17 mouse cellular contexts compared by ENCODE assay signal in the genomic region with DNA sequence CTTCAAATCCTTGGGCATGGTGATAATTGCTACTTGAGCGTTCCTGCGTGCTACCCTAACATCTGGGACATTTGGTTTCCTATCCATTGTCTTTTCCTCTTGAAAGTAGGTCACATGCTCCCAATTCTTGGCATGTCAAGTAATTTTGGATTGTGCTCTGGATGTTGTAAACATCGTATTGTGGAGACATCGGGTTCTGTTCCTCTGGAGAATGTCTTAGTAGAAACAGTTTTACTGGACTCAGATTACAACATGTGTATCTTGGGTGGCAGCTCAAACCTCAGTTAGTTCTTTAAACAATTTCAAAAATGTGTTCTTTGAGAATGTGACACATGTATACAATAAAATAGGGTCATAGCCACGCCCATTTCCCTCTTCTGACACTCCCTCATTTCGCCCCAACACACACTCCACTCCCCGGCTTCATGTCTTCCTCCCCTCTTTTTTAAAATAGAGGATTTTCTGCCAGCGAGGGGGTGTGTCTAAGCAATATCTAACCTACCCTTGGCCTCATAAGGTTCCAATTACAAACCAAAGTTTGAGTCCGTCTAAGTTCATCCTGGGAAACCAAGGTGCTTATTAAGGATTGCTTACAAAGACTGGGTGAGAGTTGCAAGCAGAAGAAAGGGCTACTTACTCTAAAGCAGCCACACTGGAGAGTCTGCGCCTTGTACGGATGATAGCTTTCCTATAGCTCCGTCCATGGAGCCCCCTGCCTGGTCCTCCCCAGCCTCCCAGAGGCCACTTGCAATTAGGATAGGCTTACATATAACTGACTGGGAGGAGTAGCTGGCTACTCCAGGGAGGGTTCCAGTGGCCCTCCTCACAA. TPM values are rescaled to one million over a fixed set of nuclear protein-coding genes. Genes with fewer than 3 reads are reported as not detected.
DNase-seq lines count a peak whose midpoint lies in the region; ATAC-seq and TF ChIP-seq lines count a peak whose summit lies in the region.
"Had no signal": no experiment of that assay in that cellular context is flagged by ENCODE, and none has a peak within 500 bp of the region (broad histone marks: within the 10 kb centered on the region; RNA-seq: fewer than 3 reads in every experiment).

No protein-coding gene starts in this region.

- H3K4me1 ChIP-seq in intestine, embryonic 15.5 days (replicated peaks), result no peaks in the 10 kb centered on the region
- no peaks in the 10 kb centered on the region for H3K4me1 ChIP-seq in intestine, postnatal 0 days (replicated peaks; ENCODE audit: control insufficient read depth, insufficient read depth, low read length)
- peaks cover 18% of the 10 kb centered on the region for H3K4me1 ChIP-seq in embryonic facial prominence, embryonic 10.5 days
- H3K4me1 ChIP-seq in forebrain, embryonic 13.5 days, result peaks cover 22% of the 10 kb centered on the region
- peaks cover 5% of the 10 kb centered on the region; the same call in 1 of the 2 replicates for H3K4me1 ChIP-seq in limb, embryonic 15.5 days

- H3K27me3 ChIP-seq in intestine, embryonic 15.5 days (replicated peaks), result no peaks in the 10 kb centered on the region
- H3K27me3 ChIP-seq in intestine, postnatal 0 days (replicated peaks; ENCODE audit: control insufficient read depth, insufficient read depth, low read length), result no peaks in the 10 kb centered on the region
- H3K27me3 ChIP-seq in embryonic facial prominence, embryonic 10.5 days (replicated peaks; ENCODE audit: low read depth, poor library complexity, severe bottlenecking), result no peaks in the 10 kb centered on the region
- no peaks in the 10 kb centered on the region for H3K27me3 ChIP-seq in forebrain, embryonic 13.5 days
- no peaks in the 10 kb centered on the region for H3K27me3 ChIP-seq in limb, embryonic 15.5 days

- ATAC-seq in intestine, embryonic 15.5 days, result peak; percentile 56
- no peak for ATAC-seq in intestine, postnatal 0 days
- ATAC-seq in forebrain, embryonic 13.5 days, result no peak
- ATAC-seq in limb, embryonic 15.5 days (ENCODE audit: insufficient number of reproducible peaks, low FRiP score, low TSS enrichment, low read depth), result peak; percentile 35; the same call in 1 of the 2 replicates
- ATAC-seq: Patski had no signal

- H3K9ac ChIP-seq in intestine, embryonic 15.5 days, result no peak overlapping the region
- no peak overlapping the region for H3K9ac ChIP-seq in intestine, postnatal 0 days (ENCODE audit: low read depth, low read length)
- H3K9ac ChIP-seq in forebrain, embryonic 13.5 days, result no peak overlapping the region
- H3K9ac ChIP-seq in limb, embryonic 15.5 days, result no peak overlapping the region

- 45% methylated on average over 12 of the region's 12 CpGs for WGBS in intestine, embryonic 15.5 days
- 54% methylated on average over 12 of the region's 12 CpGs for WGBS in intestine, postnatal 0 days
- 62% methylated on average over 12 of the region's 12 CpGs for WGBS in embryonic facial prominence, embryonic 10.5 days
- 57% methylated on average over 12 of the region's 12 CpGs for WGBS in forebrain, embryonic 13.5 days
- 32% methylated on average over 12 of the region's 12 CpGs for WGBS in limb, embryonic 15.5 days

- no peak overlapping the region for H3K4me2 ChIP-seq in intestine, embryonic 15.5 days (replicated peaks)
- no peak overlapping the region for H3K4me2 ChIP-seq in intestine, postnatal 0 days (replicated peaks; ENCODE audit: low read depth)
- no peak overlapping the region for H3K4me2 ChIP-seq in forebrain, embryonic 13.5 days
- H3K4me2 ChIP-seq in limb, embryonic 15.5 days, result no peak overlapping the region
- H3K4me2 ChIP-seq: heart, embryonic 11.5 days; midbrain, embryonic 11.5 days had no signal

- DNase-seq in embryonic facial prominence, embryonic 10.5 days (ENCODE audit: low spot score), result peak; percentile 37
- DNase-seq in cerebellum, adult 11-12 months, result no peak
- no peak for DNase-seq in cerebellum, adult 9-11 months
- DNase-seq in testis, postnatal 10 days (ENCODE audit: low spot score), result no peak
- DNase-seq: cerebellum, adult 11 months; gastrocnemius, postnatal 25 days; heart, postnatal 36 days; kidney, adult 8-10 months; liver; right cerebral cortex, adult 18-20 months had no signal

- H3K9me3 ChIP-seq in intestine, embryonic 15.5 days, result no peaks in the 10 kb centered on the region
- H3K9me3 ChIP-seq in intestine, postnatal 0 days (ENCODE audit: control insufficient read depth), result no peaks in the 10 kb centered on the region
- H3K9me3 ChIP-seq in embryonic facial prominence, embryonic 10.5 days, result no peaks in the 10 kb centered on the region
- H3K9me3 ChIP-seq in forebrain, embryonic 13.5 days (replicated peaks), result no peaks in the 10 kb centered on the region
- no peaks in the 10 kb centered on the region for H3K9me3 ChIP-seq in limb, embryonic 15.5 days

- no peak overlapping the region for H3K27ac ChIP-seq in intestine, embryonic 15.5 days
- no peak overlapping the region for H3K27ac ChIP-seq in intestine, postnatal 0 days (ENCODE audit: low read depth, low read length)
- H3K27ac ChIP-seq in embryonic facial prominence, embryonic 10.5 days (replicated peaks), result 0 out of 2 replicates have a peak overlapping the region, but pooled peaks have one; percentile 8
- 0 out of 2 replicates have a peak overlapping the region, but pooled peaks have one; percentile 28 for H3K27ac ChIP-seq in forebrain, embryonic 13.5 days
- H3K27ac ChIP-seq in limb, embryonic 15.5 days, result no peak overlapping the region

- no peak for TF ChIP-seq CTCF in intestine, postnatal 0 days (IDR thresholded peaks at IDR 0.05; ENCODE audit: low read depth)

- H3K4me3 ChIP-seq in intestine, embryonic 15.5 days (replicated peaks), result no peak overlapping the region
- H3K4me3 ChIP-seq in intestine, postnatal 0 days (ENCODE audit: low read depth, low read length), result no peak overlapping the region
- H3K4me3 ChIP-seq in embryonic facial prominence, embryonic 10.5 days, result no peak overlapping the region
- H3K4me3 ChIP-seq in forebrain, embryonic 13.5 days, result no peak overlapping the region
- H3K4me3 ChIP-seq in limb, embryonic 15.5 days, result no peak overlapping the region

- no peaks in the 10 kb centered on the region for H3K36me3 ChIP-seq in intestine, embryonic 15.5 days
- H3K36me3 ChIP-seq in intestine, postnatal 0 days (ENCODE audit: control insufficient read depth, insufficient read depth), result no peaks in the 10 kb centered on the region
- no peaks in the 10 kb centered on the region for H3K36me3 ChIP-seq in embryonic facial prominence, embryonic 10.5 days (replicated peaks)
- no peaks in the 10 kb centered on the region for H3K36me3 ChIP-seq in forebrain, embryonic 13.5 days (ENCODE audit: poor library complexity, severe bottlenecking)
- H3K36me3 ChIP-seq in limb, embryonic 15.5 days, result peaks cover 8% of the 10 kb centered on the region

RNA-seq across cellular contexts. Expression of a gene that starts 18.9 kb away (rescaled TPM):
- 3.3 and 4.2 TPM in 2 replicates for polyA plus RNA-seq in intestine, embryonic 15.5 days (2015; fragmentation: Nextera tagmentation; extraction: Ambion mirVana)
- polyA plus RNA-seq in intestine, postnatal 0 days (2015; fragmentation: Nextera tagmentation; extraction: Ambion mirVana), result 1.6 and 1.8 TPM in 2 replicates
- polyA plus RNA-seq in embryonic facial prominence, embryonic 10.5 days (2016; fragmentation: Nextera tagmentation; extraction: Ambion mirVana), result 2.4 and 2.6 TPM in 2 replicates
- 1.5 and 1.9 TPM in 2 replicates for polyA plus RNA-seq in forebrain, embryonic 13.5 days (2015; fragmentation: Nextera tagmentation; extraction: Ambion mirVana)
- 13.5 and 13.7 TPM in 2 replicates for polyA plus RNA-seq in limb, embryonic 15.5 days (2015; fragmentation: Nextera tagmentation; extraction: Ambion mirVana)

Comparison
In these comparisons a context has a peak if more than half of its experiments do, and no peak if none do; other contexts are left out.
1. ATAC-seq: peak in intestine, embryonic 15.5 days (single experiment) and limb, embryonic 15.5 days (single experiment); none in intestine, postnatal 0 days (single experiment) and forebrain, embryonic 13.5 days (single experiment).
2. H3K27ac ChIP-seq: peak in embryonic facial prominence, embryonic 10.5 days (single experiment) and forebrain, embryonic 13.5 days (single experiment); none in intestine, embryonic 15.5 days (single experiment), intestine, postnatal 0 days (single experiment) and limb, embryonic 15.5 days (single experiment).